Mouse (Mus musculus) hindbrain, embryonic 12.5 days (tissue): ENCODE results near the gene Lnx2. TPM values are rescaled to one million over a fixed set of nuclear protein-coding genes. Genes with fewer than 3 reads are reported as not detected.

Source experiments
- ATAC-seq: fragments of 200-750 bp; cut with Nextera tagmentation; 2 replicates; pipeline ENCODE4 v1.8.0; 2017; ENCODE audit warnings: moderate TSS enrichment; ENCODE audit not compliant: low FRiP score
- H3K27ac ChIP-seq: fragments of 300-500 bp; sonication (generic); 2 replicates; pipeline ENCODE4 v1.5.1; 2016; ENCODE audit warnings: mild to moderate bottlenecking
- H3K27me3 ChIP-seq: fragments of 300-500 bp; sonication (generic); 2 replicates; pipeline ENCODE4 v1.6.1; 2016; ENCODE audit warnings: mild to moderate bottlenecking
- H3K36me3 ChIP-seq: fragments of 300-500 bp; sonication (generic); 2 replicates; pipeline ENCODE4 v1.6.1; 2016; ENCODE audit warnings: mild to moderate bottlenecking
- H3K4me1 ChIP-seq: fragments of 300-500 bp; sonication (generic); 2 replicates; pipeline ENCODE4 v1.6.1; 2016
- H3K4me2 ChIP-seq: fragments of 300-500 bp; sonication (generic); replicated peaks from 2 replicates; pipeline ENCODE4 v1.6.1; 2016; ENCODE audit warnings: mild to moderate bottlenecking
- H3K4me3 ChIP-seq: fragments of 300-500 bp; sonication (generic); 2 replicates; pipeline ENCODE4 v1.5.1; 2016; ENCODE audit warnings: mild to moderate bottlenecking
- H3K9ac ChIP-seq: fragments of 300-500 bp; sonication (generic); 2 replicates; pipeline ENCODE4 v1.6.1; 2016; ENCODE audit warnings: mild to moderate bottlenecking, moderate library complexity
- H3K9me3 ChIP-seq: fragments of 300-500 bp; sonication (generic); replicated peaks from 2 replicates; pipeline ENCODE4 v1.6.1; 2016; ENCODE audit warnings: mild to moderate bottlenecking
- WGBS: fragments of 180-500 bp; shearing (Covaris S2); methylation state at CpG from one replicate; pipeline ENCODE4 v1.1.7; 2016; 5-methylcytosine and 5-hydroxymethylcytosine counted together
- polyA plus RNA-seq: library from polyadenylated mRNA; unstranded; fragments of >200 nt; fragmentation: Nextera tagmentation; extraction: Ambion mirVana; gene quantifications from 2 replicates; pipeline ENCODE4 v1.2.1, GENCODE M21; 2016

The Lnx2 gene
- polyA plus RNA-seq, 1 experiment from 2014 or later, result 8.8 TPM

DNA sequence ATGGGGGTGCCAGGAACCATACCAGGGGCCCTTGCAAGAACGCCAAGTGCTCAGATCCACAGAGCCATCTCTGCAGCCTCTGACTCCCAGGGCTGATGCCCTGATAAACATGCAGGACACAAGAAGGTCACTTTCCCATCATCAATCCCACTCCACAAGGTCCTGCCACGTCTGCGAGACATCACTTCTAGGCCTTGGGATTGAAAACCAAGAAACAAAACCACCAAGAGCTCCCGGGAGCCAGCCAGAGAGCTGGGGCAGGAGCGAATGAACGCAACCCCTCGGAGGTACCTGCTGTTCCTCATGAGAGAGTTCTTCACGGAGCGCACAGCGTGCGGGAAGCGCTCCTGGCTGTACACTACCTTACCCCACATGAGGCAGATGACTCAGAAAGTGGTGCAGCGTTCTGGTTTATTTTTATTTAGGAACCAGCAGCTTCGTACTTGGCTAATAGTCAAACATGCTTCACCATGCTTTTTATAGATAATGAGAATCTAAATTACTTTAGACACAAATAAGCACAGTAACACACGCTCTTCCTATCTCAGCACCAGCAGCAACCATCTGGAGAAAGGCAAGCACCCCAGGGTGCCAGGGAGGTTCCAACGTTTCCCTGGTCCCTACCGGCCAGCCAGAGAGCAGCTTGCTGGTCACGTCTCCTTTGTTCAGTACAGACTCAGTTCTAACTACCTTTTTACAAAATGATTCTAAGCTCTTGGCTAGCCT, 53.0 kb downstream of the Lnx2 start:
- ATAC-seq, result no peak

DNA sequence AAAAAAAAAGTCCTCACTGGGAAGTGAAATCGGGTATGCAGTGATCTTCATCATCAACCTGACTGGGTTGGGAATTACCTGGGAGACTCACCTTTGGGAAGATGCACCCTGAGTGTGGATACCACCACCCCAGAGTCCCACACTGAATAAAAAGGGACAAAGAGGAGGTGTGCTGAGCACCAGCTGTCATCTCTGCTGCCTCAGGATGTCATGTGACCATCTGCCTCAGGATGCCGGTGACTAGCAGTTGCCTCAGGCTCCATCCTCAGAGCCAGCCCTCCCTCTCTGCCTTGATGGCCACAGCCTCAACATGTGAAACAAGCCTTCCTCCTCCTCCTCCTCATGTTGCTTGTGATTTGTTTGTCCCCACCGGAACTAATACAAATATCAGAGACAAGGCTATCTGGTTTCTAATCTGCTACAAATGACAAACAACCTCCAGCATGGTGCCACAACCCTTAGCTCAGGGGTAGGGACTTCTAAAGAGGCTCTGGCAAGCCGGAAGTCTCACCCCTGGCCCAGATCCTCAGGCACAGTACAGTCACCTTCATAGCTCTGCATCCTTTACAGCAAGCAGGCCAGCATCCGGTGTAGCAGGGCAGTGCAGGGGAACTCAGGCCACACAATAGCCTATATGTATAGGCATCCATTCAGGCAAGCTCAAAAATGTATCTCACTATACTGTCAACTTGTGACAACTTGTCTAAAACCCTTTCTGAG, 54.7 kb downstream of the Lnx2 start:
- Histone ChIP-seq H3K4me3 (no peak overlapping the region), H3K27me3 (no peaks in the 10 kb centered on the region), H3K36me3 (peaks cover 7% of the 10 kb centered on the region; the same call in 1 of the 2 replicates), H3K4me1 (no peaks in the 10 kb centered on the region), H3K27ac (no peak overlapping the region), H3K4me2 (no peak overlapping the region), H3K9me3 (no peaks in the 10 kb centered on the region), H3K9ac (no peak overlapping the region)
- no peak for ATAC-seq
- WGBS, result 83% methylated on average over 5 of the region's 5 CpGs

More for the DNA sequence above, 53.0 kb downstream of the Lnx2 start:
- Histone ChIP-seq H3K4me3 (no peak overlapping the region), H3K4me2 (no peak overlapping the region), H3K27ac (no peak overlapping the region), H3K9ac (no peak overlapping the region), H3K36me3 (peaks cover 10% of the 10 kb centered on the region; the same call in 1 of the 2 replicates), H3K27me3 (no peaks in the 10 kb centered on the region), H3K9me3 (no peaks in the 10 kb centered on the region), H3K4me1 (no peaks in the 10 kb centered on the region)
- WGBS, result 86% methylated on average over 18 of the region's 18 CpGs

DNA sequence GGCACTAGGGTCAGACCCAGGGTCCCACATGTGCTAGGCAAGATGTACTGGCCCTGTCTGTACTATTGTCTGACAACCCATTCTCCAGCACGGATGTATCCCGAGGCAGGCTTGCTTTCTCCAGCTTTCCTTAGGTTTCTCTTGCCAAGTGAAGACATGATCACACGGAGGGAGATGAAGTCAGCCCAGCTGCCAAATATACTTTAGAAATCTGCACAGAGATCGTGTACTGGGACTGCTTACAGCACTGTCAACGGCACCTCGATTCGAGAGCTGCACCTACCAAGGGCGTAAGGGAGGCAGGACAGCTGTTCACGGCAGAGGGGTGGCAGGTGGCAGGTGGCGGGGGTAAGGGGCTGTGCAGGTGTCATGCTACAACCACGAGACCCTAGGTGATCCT, 55.8 kb downstream of the Lnx2 start:
- H3K4me3 ChIP-seq, result no peak overlapping the region
- no peak overlapping the region for H3K9ac ChIP-seq
- no peaks in the 10 kb centered on the region for H3K9me3 ChIP-seq
- H3K27ac ChIP-seq, result no peak overlapping the region
- H3K27me3 ChIP-seq, result no peaks in the 10 kb centered on the region
- H3K36me3 ChIP-seq, result peaks cover 7% of the 10 kb centered on the region; the same call in 1 of the 2 replicates
- no peak for ATAC-seq
- H3K4me2 ChIP-seq, result no peak overlapping the region
- no peaks in the 10 kb centered on the region for H3K4me1 ChIP-seq
- 89% methylated on average over 11 of the region's 11 CpGs for WGBS

DNA sequence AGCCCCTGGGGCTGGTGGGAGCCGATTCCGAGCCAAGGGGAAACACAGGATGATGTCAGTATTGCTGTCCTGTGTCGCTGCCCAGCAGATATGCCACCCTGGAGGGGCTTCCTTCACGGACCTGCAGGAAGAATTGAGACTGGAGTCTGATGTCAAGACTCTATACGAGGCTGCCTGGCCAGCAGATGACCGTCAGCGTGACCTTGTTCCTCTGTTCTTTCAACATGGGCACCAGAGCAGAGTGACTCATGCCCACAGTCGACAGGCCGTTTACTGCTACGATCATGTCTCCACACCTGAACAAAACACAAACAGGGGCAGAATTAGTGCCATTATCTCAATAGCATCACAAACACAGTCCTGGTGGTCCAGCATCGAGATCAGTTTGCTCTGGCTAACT, 57.6 kb downstream of the Lnx2 start:
- Histone ChIP-seq H3K36me3 (peaks cover 7% of the 10 kb centered on the region; the same call in 1 of the 2 replicates), H3K9ac (no peak overlapping the region), H3K27me3 (no peaks in the 10 kb centered on the region), H3K4me1 (no peaks in the 10 kb centered on the region), H3K9me3 (no peaks in the 10 kb centered on the region), H3K27ac (no peak overlapping the region), H3K4me3 (no peak overlapping the region), H3K4me2 (no peak overlapping the region)
- no peak for ATAC-seq
- WGBS, result 89% methylated on average over 11 of the region's 11 CpGs

DNA sequence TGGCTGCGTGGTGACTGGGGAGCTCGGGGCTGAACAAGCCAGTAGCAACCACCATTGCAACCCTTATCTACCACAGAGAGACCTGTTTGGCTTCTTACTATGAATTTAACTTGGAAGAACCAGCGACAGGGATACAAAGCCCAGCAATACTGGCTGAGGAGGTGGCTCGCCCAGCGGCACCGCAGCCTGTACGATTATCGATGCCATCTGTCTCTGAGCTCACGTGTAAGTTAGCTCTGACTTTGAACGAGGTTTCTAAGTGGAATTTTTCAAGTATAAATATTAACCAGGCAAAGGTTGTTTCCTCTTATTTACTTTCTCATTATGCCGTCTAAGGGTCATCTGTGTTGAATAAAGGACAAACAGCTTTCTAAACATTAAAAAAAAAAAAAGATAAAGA, 58.9 kb downstream of the Lnx2 start:
- H3K36me3 ChIP-seq, result peaks cover 7% of the 10 kb centered on the region; the same call in 1 of the 2 replicates
- H3K4me1 ChIP-seq, result no peaks in the 10 kb centered on the region
- H3K4me2 ChIP-seq, result no peak overlapping the region
- H3K9me3 ChIP-seq, result no peaks in the 10 kb centered on the region
- H3K27me3 ChIP-seq, result no peaks in the 10 kb centered on the region
- no peak overlapping the region for H3K9ac ChIP-seq
- WGBS, result 89% methylated on average over 11 of the region's 11 CpGs
- no peak overlapping the region for H3K27ac ChIP-seq
- H3K4me3 ChIP-seq, result no peak overlapping the region
- no peak for ATAC-seq

DNA sequence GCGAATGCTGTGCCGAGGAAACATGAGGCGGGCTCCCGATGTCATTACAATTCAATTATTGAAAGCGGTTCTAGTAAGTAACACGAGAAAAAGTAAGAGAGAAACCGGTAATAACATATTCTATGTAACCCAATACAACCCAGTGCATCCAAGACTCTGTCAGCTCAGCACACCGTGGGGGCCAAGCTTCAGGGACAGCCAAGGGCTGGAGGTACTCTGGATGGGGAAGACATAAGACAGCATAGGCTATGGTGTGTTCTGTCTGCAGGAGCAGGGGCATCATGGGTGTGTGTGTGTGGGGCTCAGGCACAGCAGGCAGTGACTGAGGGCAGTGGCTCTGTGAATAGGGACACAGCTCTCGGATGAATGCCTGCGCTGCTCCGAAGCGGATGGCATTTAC, 59.8 kb downstream of the Lnx2 start:
- no peak for ATAC-seq
- WGBS, result 77% methylated on average over 12 of the region's 12 CpGs
- Histone ChIP-seq H3K4me2 (no peak overlapping the region), H3K27me3 (no peaks in the 10 kb centered on the region), H3K27ac (no peak overlapping the region), H3K4me3 (no peak overlapping the region), H3K4me1 (no peaks in the 10 kb centered on the region), H3K9ac (no peak overlapping the region), H3K9me3 (no peaks in the 10 kb centered on the region), H3K36me3 (peaks cover 7% of the 10 kb centered on the region; the same call in 1 of the 2 replicates)

DNA sequence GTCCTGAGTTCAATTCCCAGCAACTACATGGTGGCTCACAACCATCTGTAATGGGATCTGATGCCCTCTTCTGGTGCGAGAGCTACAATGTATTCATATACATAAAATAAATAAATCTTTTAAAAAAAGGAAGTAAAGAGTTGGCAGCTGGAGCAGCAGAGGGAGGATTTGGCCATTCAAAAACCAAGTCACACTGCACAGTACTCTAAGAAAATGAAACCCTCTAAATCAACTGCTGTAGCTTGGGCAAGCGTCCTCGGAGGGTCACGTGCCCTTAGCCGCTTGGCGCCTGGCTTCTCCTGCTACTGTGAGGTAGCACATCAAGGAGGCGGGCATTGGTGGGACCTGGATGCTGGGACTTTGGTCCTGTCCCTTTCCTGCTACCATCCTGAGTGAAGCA, 61.2 kb downstream of the Lnx2 start:
- Histone ChIP-seq H3K36me3 (peaks cover 7% of the 10 kb centered on the region; the same call in 1 of the 2 replicates), H3K27me3 (no peaks in the 10 kb centered on the region), H3K4me2 (no peak overlapping the region), H3K4me1 (no peaks in the 10 kb centered on the region), H3K27ac (no peak overlapping the region), H3K9me3 (no peaks in the 10 kb centered on the region), H3K4me3 (no peak overlapping the region), H3K9ac (no peak overlapping the region)
- ATAC-seq, result no peak
- 96% methylated on average over 7 of the region's 7 CpGs for WGBS

DNA sequence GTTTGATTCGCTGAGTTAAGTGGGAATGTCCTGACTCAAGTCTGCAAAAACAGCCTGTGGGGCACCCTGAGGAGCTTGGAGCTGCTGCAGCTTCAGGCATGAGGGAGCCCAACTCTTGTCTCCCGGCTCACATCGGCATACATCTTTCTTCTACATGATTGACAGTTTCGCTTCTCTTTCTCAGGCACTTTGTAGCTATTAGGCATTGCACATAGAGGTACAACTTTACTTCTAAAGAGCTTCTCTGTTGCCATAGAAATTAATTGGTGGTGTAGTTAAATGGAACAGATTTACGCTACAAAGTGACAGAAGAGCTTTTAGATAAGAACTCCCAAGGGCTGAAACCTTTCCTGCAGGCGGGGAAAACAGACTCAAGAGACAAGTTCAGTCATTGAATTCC, 62.5 kb downstream of the Lnx2 start:
- H3K9ac ChIP-seq, result no peak overlapping the region
- peaks cover 5% of the 10 kb centered on the region; the same call in 1 of the 2 replicates for H3K36me3 ChIP-seq
- no peak for ATAC-seq
- WGBS, result 56% methylated on average over 6 of the region's 6 CpGs
- H3K4me3 ChIP-seq, result no peak overlapping the region
- no peaks in the 10 kb centered on the region for H3K9me3 ChIP-seq
- no peaks in the 10 kb centered on the region for H3K4me1 ChIP-seq
- H3K27me3 ChIP-seq, result no peaks in the 10 kb centered on the region
- H3K27ac ChIP-seq, result no peak overlapping the region
- H3K4me2 ChIP-seq, result no peak overlapping the region

DNA sequence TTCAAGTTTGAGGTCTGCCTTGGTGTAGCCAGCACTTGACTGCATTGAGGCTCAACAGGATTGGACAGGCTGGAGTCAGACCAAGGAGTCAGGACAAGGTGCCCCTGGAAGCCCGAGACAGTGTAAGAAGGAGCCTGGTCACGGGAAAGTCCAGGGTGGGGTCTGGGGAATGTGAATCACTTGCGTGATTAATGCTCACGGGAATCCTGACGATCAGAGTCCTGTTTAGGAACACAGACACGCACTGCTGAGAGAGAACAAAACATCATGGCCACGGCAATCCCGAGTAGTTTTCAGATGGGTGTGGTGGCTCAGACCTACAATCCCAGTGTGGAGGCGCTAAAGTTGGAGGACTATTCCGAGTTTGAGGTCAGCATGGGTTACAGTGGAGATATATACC, 65.1 kb downstream of the Lnx2 start:
- H3K4me2 ChIP-seq, result no peak overlapping the region
- H3K36me3 ChIP-seq, result no peaks in the 10 kb centered on the region
- H3K27me3 ChIP-seq, result no peaks in the 10 kb centered on the region; the same call in 1 of the 2 replicates
- H3K9ac ChIP-seq, result no peak overlapping the region
- no peak overlapping the region for H3K4me3 ChIP-seq
- no peaks in the 10 kb centered on the region for H3K4me1 ChIP-seq
- ATAC-seq, result no peak
- no peaks in the 10 kb centered on the region for H3K9me3 ChIP-seq
- WGBS, result 80% methylated on average over 10 of the region's 10 CpGs
- no peak overlapping the region for H3K27ac ChIP-seq

DNA sequence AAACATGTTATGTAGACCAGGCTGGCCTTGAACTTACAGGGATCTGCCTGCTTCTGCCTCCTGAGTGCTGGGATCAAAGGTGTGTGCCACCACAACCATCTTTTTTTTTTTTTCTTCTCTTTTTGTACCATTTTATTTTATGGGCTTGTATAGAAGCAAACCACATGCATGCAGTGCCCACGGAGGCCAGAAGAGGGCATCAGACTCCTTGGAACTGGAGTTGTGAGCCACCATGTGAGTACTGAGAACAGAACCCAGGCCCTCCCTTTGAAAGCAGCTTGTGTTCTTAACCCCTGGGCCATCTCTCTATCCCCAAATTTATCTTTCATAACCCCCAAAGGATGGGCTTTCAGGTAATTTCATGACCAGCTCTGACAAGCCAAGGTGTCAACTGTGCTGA, 73.1 kb downstream of the Lnx2 start:
- no peak for ATAC-seq
- no peak overlapping the region for H3K4me3 ChIP-seq
- H3K27me3 ChIP-seq, result no peaks in the 10 kb centered on the region; the same call in 1 of the 2 replicates
- H3K9ac ChIP-seq, result no peak overlapping the region
- H3K4me1 ChIP-seq, result no peaks in the 10 kb centered on the region
- H3K36me3 ChIP-seq, result no peaks in the 10 kb centered on the region
- peaks cover 10% of the 10 kb centered on the region; the same call in 1 of the 2 replicates for H3K9me3 ChIP-seq
- no peak overlapping the region for H3K4me2 ChIP-seq
- WGBS, result 90% methylated on average over 1 of the region's 1 CpGs
- no peak overlapping the region for H3K27ac ChIP-seq

DNA sequence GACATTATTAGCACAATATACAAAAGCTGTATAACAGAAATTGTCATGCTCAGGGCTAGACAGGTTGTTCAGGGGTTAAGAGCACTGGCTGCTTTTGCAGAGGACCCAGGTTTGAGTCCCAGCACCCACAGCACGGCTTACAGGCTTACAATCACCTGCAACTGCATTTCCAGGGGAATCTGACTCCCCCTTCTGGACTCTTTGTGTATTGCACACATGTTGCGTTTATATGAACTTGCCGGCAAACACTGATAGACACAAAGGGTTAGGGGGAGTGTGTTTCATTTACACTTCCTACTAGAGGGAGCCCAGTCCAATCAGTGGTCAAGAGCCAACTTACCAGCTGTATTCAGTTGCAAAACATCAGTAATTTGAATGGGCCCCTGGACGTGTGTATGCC, 75.1 kb downstream of the Lnx2 start:
- Histone ChIP-seq H3K4me3 (no peak overlapping the region), H3K36me3 (no peaks in the 10 kb centered on the region), H3K4me2 (no peak overlapping the region), H3K9me3 (peaks cover 10% of the 10 kb centered on the region; the same call in 1 of the 2 replicates), H3K27ac (no peak overlapping the region), H3K27me3 (no peaks in the 10 kb centered on the region), H3K9ac (no peak overlapping the region), H3K4me1 (no peaks in the 10 kb centered on the region)
- ATAC-seq, result no peak
- 84% methylated on average over 4 of the region's 4 CpGs for WGBS

DNA sequence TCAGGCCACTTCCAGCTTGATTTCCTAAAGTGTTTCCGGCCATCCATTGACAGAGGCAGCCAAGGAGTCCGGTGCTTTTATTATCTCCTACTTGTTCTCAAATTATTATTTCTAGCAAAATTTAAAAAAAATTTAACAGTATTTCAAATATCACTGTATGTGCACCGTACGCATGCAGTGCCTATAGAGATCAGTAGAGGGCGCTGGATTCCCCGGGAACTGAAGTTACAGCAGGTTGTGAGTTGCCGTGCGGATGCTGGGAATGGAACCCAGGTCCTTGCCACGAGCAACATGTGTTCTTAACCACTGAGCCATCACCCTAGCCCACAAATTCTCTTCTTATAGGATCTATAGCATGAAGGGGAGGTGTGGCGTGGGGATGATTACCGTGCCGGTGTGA, 77.6 kb downstream of the Lnx2 start:
- WGBS, result 91% methylated on average over 12 of the region's 12 CpGs
- Histone ChIP-seq H3K4me2 (no peak overlapping the region), H3K36me3 (no peaks in the 10 kb centered on the region), H3K27me3 (no peaks in the 10 kb centered on the region), H3K9ac (no peak overlapping the region), H3K9me3 (peaks cover 6% of the 10 kb centered on the region; the same call in 1 of the 2 replicates), H3K27ac (no peak overlapping the region), H3K4me3 (no peak overlapping the region), H3K4me1 (no peaks in the 10 kb centered on the region)
- ATAC-seq, result no peak
